9 mouse cellular contexts compared by ENCODE assay signal in genomic region chr19:59239124-59239817, GRCm38 (mm10). TPM values are rescaled to one million over a fixed set of nuclear protein-coding genes. Genes with fewer than 3 reads are reported as not detected.
DNase-seq lines count a peak whose midpoint lies in the region; ATAC-seq lines count a peak whose summit lies in the region.
"Had no signal": no experiment of that assay in that cellular context is flagged by ENCODE, and none has a peak within 500 bp of the region (broad histone marks: within the 10 kb centered on the region; RNA-seq: fewer than 3 reads in every experiment).

No protein-coding gene starts in this region.

- ATAC-seq in hindbrain, embryonic 15.5 days (ENCODE audit: low FRiP score, low read depth): peak; percentile 63

- no peak overlapping the region for H3K4me3 ChIP-seq in hindbrain, embryonic 15.5 days

- no peaks in the 10 kb centered on the region for H3K36me3 ChIP-seq in hindbrain, embryonic 15.5 days

- no peak overlapping the region for H3K4me2 ChIP-seq in hindbrain, embryonic 15.5 days

- H3K27ac ChIP-seq in hindbrain, embryonic 15.5 days (replicated peaks): no peak overlapping the region

- peak; percentile 72 for DNase-seq in Muller cell, postnatal 12 days (ENCODE audit: inconsistent ontology term)
- peak; percentile 65 for DNase-seq in cerebellum, adult 9-11 months
- peak; percentile 64 to 87 for DNase-seq in frontal cortex, postnatal 14 days (ENCODE audit: low spot score in 2 of 2)
- peak; percentile 94 to 97 for DNase-seq in layer of hippocampus, postnatal 25 days (ENCODE audit: extremely low spot score in 1 of 2, low spot score in 1 of 2)
- peak; percentile 73 to 85 for DNase-seq in lung, postnatal 4 days
- peak; percentile 80 for DNase-seq in retina, postnatal 1 day
- peak; percentile 76 to 85 for DNase-seq in thymus, postnatal 36 days

- H3K9ac ChIP-seq in hindbrain, embryonic 15.5 days: no peak overlapping the region

- no peaks in the 10 kb centered on the region for H3K27me3 ChIP-seq in hindbrain, embryonic 15.5 days

- H3K4me1 ChIP-seq in hindbrain, embryonic 15.5 days (replicated peaks): no peaks in the 10 kb centered on the region

- H3K9me3 ChIP-seq in hindbrain, embryonic 15.5 days: no peaks in the 10 kb centered on the region

- 27% methylated on average over 17 of the region's 17 CpGs for WGBS in hindbrain, embryonic 15.5 days

RNA-seq across cellular contexts. Expression of gene Kcnk18, which starts 20.3 kb away (rescaled TPM):
- 0.04 and 0.10 TPM in 2 replicates for polyA plus RNA-seq in hindbrain, embryonic 15.5 days (2015; fragmentation: Nextera tagmentation; extraction: Ambion mirVana)
- total RNA-seq in layer of hippocampus, postnatal 25 days (2021): not detected
- polyA plus RNA-seq: liver, embryonic 16.5 days had no signal

RNA-seq across cellular contexts. Expression of gene Slc18a2, which starts 21.4 kb away (rescaled TPM):
- 17.4 and 18.5 TPM in 2 replicates for polyA plus RNA-seq in hindbrain, embryonic 15.5 days (2015; fragmentation: Nextera tagmentation; extraction: Ambion mirVana)
- 1 to 10 TPM; 1.5 to 1.8 TPM for total RNA-seq in layer of hippocampus, postnatal 25 days (2021)
